Mouse (Mus musculus) CH12.LX (cell line): ENCODE results near the gene Ctnna2. TPM values are rescaled to one million over a fixed set of nuclear protein-coding genes. Genes with fewer than 3 reads are reported as not detected.

Source experiments
- DNase-seq: peaks from one replicate; pipeline ENCODE4 v3.0.0-alpha.2; 2013; ENCODE audit errors: extremely low read depth
- H3K27ac ChIP-seq: 2 replicates; pipeline ENCODE4 v1.5.1; 2012; ENCODE audit warnings: low read depth, mild to moderate bottlenecking, control low read depth, moderate library complexity; ENCODE audit not compliant: insufficient read depth
- H3K27me3 ChIP-seq: replicated peaks from 2 replicates; pipeline ENCODE3; 2012; ENCODE audit warnings: inconsistent platforms
- H3K36me3 ChIP-seq, 2 experiments: replicated peaks in 1 of 2; 2 replicates each; pipeline versions ENCODE3 to v1.6.1; 2012; ENCODE audit warnings: inconsistent platforms in 1 of 2, low read length in 1 of 2, mild to moderate bottlenecking in 1 of 2, mixed read lengths in 1 of 2, moderate library complexity in 1 of 2; ENCODE audit not compliant: control insufficient read depth in 1 of 2, insufficient read depth in 1 of 2
- H3K4me1 ChIP-seq, 2 experiments: 2 replicates each; pipeline ENCODE4 v1.6.1; 2012; ENCODE audit warnings: inconsistent platforms in 1 of 2, moderate library complexity in 1 of 2; ENCODE audit not compliant: insufficient read depth in 2 of 2, control insufficient read depth in 1 of 2
- H3K4me2 ChIP-seq: 2 replicates; pipeline ENCODE4 v1.6.1; 2012; ENCODE audit warnings: low read depth, mild to moderate bottlenecking, control low read depth; ENCODE audit not compliant: poor library complexity, insufficient read depth, severe bottlenecking
- H3K4me3 ChIP-seq, 3 experiments: fragments of 150-350 bp in 1 of 3; sonication (generic) in 1 of 3; replicated peaks in 1 of 3; 2 replicates each; pipeline versions ENCODE3 to v1.5.1; 2011 to 2012; ENCODE audit warnings: low read depth in 2 of 3, low read length in 2 of 3, mild to moderate bottlenecking in 2 of 3, moderate library complexity in 2 of 3, control low read depth in 1 of 3, improper control_type of control experiment in 1 of 3, inconsistent platforms in 1 of 3, mixed read lengths in 1 of 3; ENCODE audit not compliant: poor library complexity in 1 of 3
- H3K79me2 ChIP-seq: replicated peaks from 2 replicates; pipeline ENCODE4 v1.6.1; 2012; ENCODE audit warnings: mild to moderate bottlenecking, moderate library complexity; ENCODE audit not compliant: control insufficient read depth, poor library complexity, insufficient read depth, severe bottlenecking; ENCODE audit errors: extremely low read depth
- H3K9ac ChIP-seq: 2 replicates; pipeline ENCODE4 v1.6.1; 2012; ENCODE audit warnings: low read depth, mild to moderate bottlenecking, control low read depth, moderate library complexity; ENCODE audit not compliant: insufficient read depth
- H3K9me3 ChIP-seq: replicated peaks from 2 replicates; pipeline ENCODE3; 2012; ENCODE audit warnings: low read length, inconsistent platforms, mixed read lengths
- BHLHE40 ChIP-seq: IDR thresholded peaks from 2 replicates; pipeline ENCODE4 v1.6.1; 2011; ENCODE audit warnings: mild to moderate bottlenecking, low read depth, low read length, improper control_type of control experiment
- CHD1 ChIP-seq: IDR thresholded peaks from 2 replicates; pipeline ENCODE4 v1.6.1; 2012; ENCODE audit warnings: low read depth, low read length, improper control_type of control experiment, inconsistent platforms
- CTCF ChIP-seq, 2 experiments: IDR thresholded peaks in 1 of 2; conservative IDR thresholded peaks in 1 of 2; 2 replicates each; pipeline ENCODE4 v1.5.1; 2011 to 2012; ENCODE audit warnings: low read depth in 2 of 2, low read length in 2 of 2, improper control_type of control experiment in 1 of 2, inconsistent platforms in 1 of 2, mild to moderate bottlenecking in 1 of 2, moderate library complexity in 1 of 2
- E2F4 ChIP-seq: IDR thresholded peaks from 2 replicates; pipeline ENCODE4 v1.6.1; 2011; ENCODE audit warnings: low read depth, low read length, improper control_type of control experiment; ENCODE audit not compliant: insufficient replicate concordance
- ELF1 ChIP-seq: IDR thresholded peaks from 2 replicates; pipeline ENCODE4 v1.6.1; 2014; ENCODE audit warnings: low read depth, mild to moderate bottlenecking, inconsistent platforms, low read length, improper control_type of control experiment
- EP300 ChIP-seq: IDR thresholded peaks from 2 replicates; pipeline ENCODE4 v1.6.1; 2011; ENCODE audit warnings: low read length, improper control_type of control experiment
- ETS1 ChIP-seq: conservative IDR thresholded peaks from 2 replicates; pipeline ENCODE4 v1.6.1; 2012; ENCODE audit warnings: low read depth, mild to moderate bottlenecking, inconsistent platforms, low read length, improper control_type of control experiment, moderate library complexity
- GABPA ChIP-seq: IDR thresholded peaks from 2 replicates; pipeline ENCODE4 v1.6.1; 2012; ENCODE audit warnings: low read depth, low read length, improper control_type of control experiment, inconsistent platforms; ENCODE audit not compliant: insufficient replicate concordance
- HCFC1 ChIP-seq: IDR thresholded peaks from 2 replicates; pipeline ENCODE4 v1.6.1; 2012; ENCODE audit warnings: low read depth, mild to moderate bottlenecking, inconsistent platforms, low read length, improper control_type of control experiment
- IRF4 ChIP-seq: IDR thresholded peaks from 2 replicates; pipeline ENCODE4 v1.6.1; 2014; ENCODE audit warnings: low read depth, mild to moderate bottlenecking, inconsistent platforms, low read length, improper control_type of control experiment
- JUN ChIP-seq: IDR thresholded peaks from 2 replicates; pipeline ENCODE4 v1.6.1; 2011; ENCODE audit warnings: low read depth, mild to moderate bottlenecking, low read length, improper control_type of control experiment, moderate library complexity; ENCODE audit not compliant: insufficient read depth
- JUND ChIP-seq: conservative IDR thresholded peaks from 2 replicates; pipeline ENCODE4 v1.6.1; 2011; ENCODE audit warnings: low read depth, low read length, improper control_type of control experiment
- MAFK ChIP-seq: IDR thresholded peaks from 2 replicates; pipeline ENCODE4 v1.6.1; 2011; ENCODE audit warnings: low read length, improper control_type of control experiment; ENCODE audit not compliant: insufficient replicate concordance
- MAX ChIP-seq: IDR thresholded peaks from 2 replicates; pipeline ENCODE4 v1.6.1; 2011; ENCODE audit warnings: low read length, improper control_type of control experiment
- MAZ ChIP-seq: IDR thresholded peaks from 2 replicates; pipeline ENCODE4 v1.6.1; 2012; ENCODE audit warnings: low read depth, mild to moderate bottlenecking, inconsistent platforms, low read length, improper control_type of control experiment, moderate library complexity
- MXI1 ChIP-seq: IDR thresholded peaks from 2 replicates; pipeline ENCODE4 v1.6.1; 2011; ENCODE audit warnings: mild to moderate bottlenecking, low read depth, low read length, improper control_type of control experiment
- NELFE ChIP-seq: IDR thresholded peaks from 2 replicates; pipeline ENCODE4 v1.6.1; 2011; ENCODE audit warnings: low read depth, low read length, improper control_type of control experiment
- NRF1 ChIP-seq: IDR thresholded peaks from 2 replicates; pipeline ENCODE4 v1.6.1; 2014; ENCODE audit warnings: low read depth, mild to moderate bottlenecking, inconsistent platforms, low read length, improper control_type of control experiment, moderate library complexity
- PAX5 ChIP-seq: IDR thresholded peaks from 2 replicates; pipeline ENCODE4 v1.6.1; 2012; ENCODE audit warnings: low read length, inconsistent platforms, mixed read lengths
- POLR2A ChIP-seq: IDR thresholded peaks from 2 replicates; pipeline ENCODE4 v1.6.1; 2011; ENCODE audit warnings: low read depth, mild to moderate bottlenecking, improper control_type of control experiment, low read length
- RAD21 ChIP-seq: IDR thresholded peaks from 2 replicates; pipeline ENCODE4 v1.6.1; 2011; ENCODE audit warnings: low read depth, mild to moderate bottlenecking, low read length, improper control_type of control experiment, moderate library complexity
- RCOR1 ChIP-seq: conservative IDR thresholded peaks from 2 replicates; pipeline ENCODE4 v1.6.1; 2012; ENCODE audit warnings: low read depth, mild to moderate bottlenecking, inconsistent platforms, low read length, improper control_type of control experiment
- SIN3A ChIP-seq: IDR thresholded peaks from 2 replicates; pipeline ENCODE4 v1.6.1; 2012; ENCODE audit warnings: low read length, improper control_type of control experiment, inconsistent platforms
- TBP ChIP-seq: conservative IDR thresholded peaks from 2 replicates; pipeline ENCODE4 v1.6.1; 2011; ENCODE audit warnings: low read depth, low read length, improper control_type of control experiment
- TCF12 ChIP-seq: IDR thresholded peaks from 2 replicates; pipeline ENCODE4 v1.6.1; 2014; ENCODE audit warnings: low read depth, mild to moderate bottlenecking, inconsistent platforms, low read length, improper control_type of control experiment
- USF1 ChIP-seq: IDR thresholded peaks from 2 replicates; pipeline ENCODE4 v1.6.1; 2014; ENCODE audit warnings: low read depth, mild to moderate bottlenecking, inconsistent platforms, low read length, improper control_type of control experiment
- USF2 ChIP-seq: conservative IDR thresholded peaks from 2 replicates; pipeline ENCODE4 v1.6.1; 2011; ENCODE audit warnings: low read depth, low read length, improper control_type of control experiment
- ZC3H11A ChIP-seq: IDR thresholded peaks from 2 replicates; pipeline ENCODE4 v1.6.1; 2012; ENCODE audit warnings: low read depth, mild to moderate bottlenecking, inconsistent platforms, low read length, improper control_type of control experiment
- ZKSCAN1 ChIP-seq: IDR thresholded peaks from 2 replicates; pipeline ENCODE4 v1.6.1; 2012; ENCODE audit warnings: low read depth, inconsistent platforms, low read length, improper control_type of control experiment, borderline replicate concordance
- ZMIZ1 ChIP-seq: IDR thresholded peaks from 2 replicates; pipeline ENCODE4 v1.6.1; 2012; ENCODE audit warnings: low read depth, mild to moderate bottlenecking, inconsistent platforms, low read length, improper control_type of control experiment
- dilution Hi-C: fragments of 300-500 bp; cut with MboI; formaldehyde crosslinking; loops from 2 replicates; pipeline ENCODE4 v1.14.3; 2020; ENCODE audit warnings: low sequenced_read_pairs; ENCODE audit not compliant: extremely low pct_unique_long_range_greater_than_20kb, extremely low pct_ligation_motif_present
- in situ Hi-C: fragments of 300-500 bp; cut with MboI; formaldehyde crosslinking; loops from 3 replicates; pipeline ENCODE4 v1.14.3; 2019; ENCODE audit warnings: low sequenced_read_pairs, low pct_ligation_motif_present, low pct_unique_long_range_greater_than_20kb, mixed read lengths
- polyA plus RNA-seq: library from polyadenylated mRNA; unstranded; fragments of >175 nt; gene quantifications from 2 replicates; pipeline ENCODE4 v1.2.1, GENCODE M21; 2012; ENCODE audit warnings: low read depth; ENCODE audit not compliant: insufficient read length
- total RNA-seq, 2 experiments: library from RNA; depleted of rRNA; stranded (reverse); fragments of 300-350 nt in 1 of 2; fragments of >200 nt in 1 of 2; gene quantifications; 2 replicates each; pipeline ENCODE4 v1.2.3; 2012 to 2014

Ctnna2 gene
- total and polyA plus RNA-seq, 3 experiments: not detected

DNA sequence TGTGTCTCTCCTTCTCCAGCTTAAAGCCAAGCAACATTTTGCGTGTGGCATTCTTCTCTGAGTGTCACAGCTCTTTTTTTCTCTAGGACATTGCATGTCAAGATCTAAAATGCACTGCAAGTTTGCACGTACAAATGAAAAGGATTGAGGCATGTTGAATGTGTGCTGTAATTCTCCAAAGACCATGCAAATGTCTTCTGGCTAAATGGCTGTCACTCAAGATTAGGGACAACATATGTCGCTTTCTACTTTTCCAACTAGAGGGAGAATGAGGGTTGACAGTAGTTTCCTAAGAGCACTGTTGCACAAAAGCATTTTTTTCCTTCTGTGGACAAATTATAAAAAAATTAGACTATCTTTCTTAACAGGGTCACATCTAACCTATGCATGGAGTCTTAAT is 909.9 kb downstream of the Ctnna2 start:
- no peaks in the 10 kb centered on the region for H3K27me3 ChIP-seq
- no peak for DNase-seq
- H3K4me3 ChIP-seq: no peak overlapping the region
- no peaks in the 10 kb centered on the region for H3K79me2 ChIP-seq
- H3K27ac ChIP-seq: no peak overlapping the region
- in situ Hi-C loops: no loop called here
- TF ChIP-seq BHLHE40 (no peak), TBP (no peak), ZKSCAN1 (no peak), CTCF (conservative IDR thresholded peaks at IDR 0.05 in 1 of 2, IDR thresholded peaks at IDR 0.05 in 1 of 2; ENCODE audit: low read depth in 2 of 2, low read length in 2 of 2) (no peak), RAD21 (no peak), POLR2A (no peak), MAX (no peak), JUND (no peak), ZMIZ1 (no peak), IRF4 (no peak), USF2 (no peak), EP300 (no peak), NELFE (no peak), PAX5 (no peak), ELF1 (no peak), NRF1 (no peak), MAZ (no peak), MXI1 (no peak), SIN3A (no peak), ZC3H11A (no peak)
- no peak overlapping the region for H3K4me2 ChIP-seq
- dilution Hi-C loops: no loop called here
- no peaks in the 10 kb centered on the region for H3K4me1 ChIP-seq
- no peaks in the 10 kb centered on the region for H3K36me3 ChIP-seq
- no peak overlapping the region for H3K9ac ChIP-seq
- peaks cover 44% of the 10 kb centered on the region for H3K9me3 ChIP-seq

DNA sequence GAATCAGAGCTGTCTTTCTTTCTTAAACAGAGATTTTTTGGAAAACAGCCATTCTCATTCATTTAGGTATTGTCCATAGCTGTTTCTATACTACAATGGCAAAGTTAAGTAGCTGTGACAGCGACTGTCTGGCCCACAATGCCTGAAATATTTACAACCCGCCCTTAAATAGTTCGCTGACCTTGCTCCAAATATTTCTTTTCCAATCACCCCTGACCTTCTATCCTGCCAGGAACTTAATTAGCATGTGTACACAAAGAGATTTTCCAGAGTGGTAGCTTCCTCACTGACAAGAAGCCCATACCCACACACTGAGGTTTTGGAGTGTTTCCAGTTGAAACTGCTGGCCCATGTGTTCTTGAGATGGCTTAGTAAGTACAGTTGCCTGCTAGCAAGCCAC is 928.8 kb downstream of the Ctnna2 start:
- no peaks in the 10 kb centered on the region for H3K79me2 ChIP-seq
- no peak overlapping the region for H3K4me2 ChIP-seq
- no peak overlapping the region for H3K9ac ChIP-seq
- H3K27ac ChIP-seq: no peak overlapping the region
- H3K9me3 ChIP-seq: peaks cover 25% of the 10 kb centered on the region
- no peaks in the 10 kb centered on the region for H3K4me1 ChIP-seq
- DNase-seq: no peak
- TF ChIP-seq TBP (no peak), HCFC1 (no peak), MAZ (no peak), RCOR1 (no peak), E2F4 (no peak), MAFK (no peak), CTCF (conservative IDR thresholded peaks at IDR 0.05 in 1 of 2, IDR thresholded peaks at IDR 0.05 in 1 of 2; ENCODE audit: low read depth in 2 of 2, low read length in 2 of 2) (no peak), USF1 (no peak), TCF12 (no peak), GABPA (no peak), SIN3A (no peak), IRF4 (no peak), ZKSCAN1 (no peak), EP300 (no peak), ETS1 (no peak), ZMIZ1 (no peak), JUN (no peak), CHD1 (no peak)
- H3K36me3 ChIP-seq: no peaks in the 10 kb centered on the region
- no peak overlapping the region for H3K4me3 ChIP-seq
- dilution Hi-C loops: no loop called here
- in situ Hi-C loops: no loop called here
- no peaks in the 10 kb centered on the region for H3K27me3 ChIP-seq
